In genomic region chr10:24317126-24317836, GRCm38 (mm10) we compare ENCODE assay signal across 9 mouse cellular contexts.
DNase-seq lines count a peak whose midpoint lies in the region; ATAC-seq lines count a peak whose summit lies in the region.
"Had no signal": no experiment of that assay in that cellular context is flagged by ENCODE, and none has a peak within 500 bp of the region (broad histone marks: within the 10 kb centered on the region; RNA-seq: fewer than 3 reads in every experiment).

No protein-coding gene starts in this region.

- 68% methylated on average over 19 of the region's 19 CpGs for WGBS in heart, embryonic 11.5 days (ENCODE audit: insufficient replicate concordance)

- ATAC-seq in heart, embryonic 11.5 days (replicated peaks; ENCODE audit: insufficient number of reproducible peaks, low FRiP score, low TSS enrichment), result no peak
- no peak for ATAC-seq in megakaryocyte-erythroid progenitor cell, adult 5-6 weeks (replicated peaks; ENCODE audit: low FRiP score, low TSS enrichment, poor library complexity, severe bottlenecking)

- no peaks in the 10 kb centered on the region for H3K36me3 ChIP-seq in heart, embryonic 11.5 days (ENCODE audit: control insufficient read depth, insufficient read depth, low read length)
- H3K36me3 ChIP-seq: limb, embryonic 15.5 days had no signal

- H3K4me2 ChIP-seq in heart, embryonic 11.5 days, result no peak overlapping the region
- H3K4me2 ChIP-seq: limb, embryonic 15.5 days had no signal

- no peak overlapping the region for H3K4me3 ChIP-seq in heart, embryonic 11.5 days (ENCODE audit: low read depth, low read length)
- H3K4me3 ChIP-seq: limb, embryonic 15.5 days had no signal

- H3K27ac ChIP-seq in heart, embryonic 11.5 days (ENCODE audit: low read depth, low read length), result no peak overlapping the region
- H3K27ac ChIP-seq: limb, embryonic 15.5 days had no signal

- H3K27me3 ChIP-seq in heart, embryonic 11.5 days (ENCODE audit: control insufficient read depth, insufficient read depth, low read length), result no peaks in the 10 kb centered on the region
- H3K27me3 ChIP-seq: limb, embryonic 15.5 days had no signal

- no peak overlapping the region for H3K9ac ChIP-seq in heart, embryonic 11.5 days (ENCODE audit: low read depth, low read length)
- H3K9ac ChIP-seq: limb, embryonic 15.5 days had no signal

- H3K9me3 ChIP-seq in heart, embryonic 11.5 days (replicated peaks; ENCODE audit: control insufficient read depth, low read length), result no peaks in the 10 kb centered on the region
- H3K9me3 ChIP-seq: limb, embryonic 15.5 days had no signal

- no peaks in the 10 kb centered on the region for H3K4me1 ChIP-seq in heart, embryonic 11.5 days (ENCODE audit: control insufficient read depth, insufficient read depth, low read length)

- DNase-seq in heart, adult 11 months, result peak; percentile 97
- DNase-seq in cerebellum, adult 11-12 months, result peak; percentile 17
- DNase-seq in gastrocnemius, postnatal 4 days (ENCODE audit: low spot score in 2 of 2), result peak; percentile 29 to 64
- peak; percentile 72 to 85 for DNase-seq in kidney, postnatal 36 days
- peak; percentile 87 for DNase-seq in lung, postnatal 10 days
- DNase-seq in right cerebral cortex, postnatal 4 days, result peak; percentile 63

Comparison
In these comparisons a context has a peak if more than half of its experiments do, and no peak if none do; other contexts are left out.
1. DNase-seq: peak in every context shown above with its lines; median percentile 97 in heart, adult 11 months; 87 in lung, postnatal 10 days; 78 in kidney, postnatal 36 days; 63 in right cerebral cortex, postnatal 4 days; 46 in gastrocnemius, postnatal 4 days; 17 in cerebellum, adult 11-12 months.